Mouse (Mus musculus) hindbrain, postnatal 0 days (tissue): Measurements from ENCODE around the gene Zfp933. TPM values are rescaled to one million over a fixed set of nuclear protein-coding genes. Genes with fewer than 3 reads are reported as not detected.
"Not testable (repeated sequence)": the region's sequence is repeated elsewhere in the genome, so short reads cannot be mapped to it uniquely, and the experiment has no call there.

Experiments used
- ATAC-seq: fragments of 200-750 bp; cut with Nextera tagmentation; 2 replicates; pipeline ENCODE4 v1.8.0; 2017; ENCODE audit warnings: mild to moderate bottlenecking, moderate TSS enrichment, moderate library complexity
- DNase-seq: peaks from one replicate; pipeline ENCODE4 v3.0.0-alpha.2; 2015; ENCODE audit warnings: low spot score
- H3K27ac ChIP-seq: fragments of 300-500 bp; sonication (generic); 2 replicates; pipeline ENCODE4 v1.5.1; 2014; ENCODE audit warnings: mild to moderate bottlenecking
- H3K27me3 ChIP-seq: fragments of 300-500 bp; sonication (generic); 2 replicates; pipeline ENCODE4 v1.6.1; 2014; ENCODE audit warnings: low read length, mixed read lengths; ENCODE audit not compliant: insufficient read depth
- H3K36me3 ChIP-seq: fragments of 300-500 bp; sonication (generic); 2 replicates; pipeline ENCODE4 v1.6.1; 2014; ENCODE audit warnings: low read length, mixed read lengths; ENCODE audit not compliant: insufficient read depth
- H3K4me1 ChIP-seq: fragments of 300-500 bp; sonication (generic); 2 replicates; pipeline ENCODE4 v1.6.1; 2014; ENCODE audit warnings: antibody characterized with exemption, low read length, mixed read lengths; ENCODE audit not compliant: insufficient read depth
- H3K4me2 ChIP-seq: fragments of 300-500 bp; sonication (generic); 2 replicates; pipeline ENCODE4 v1.6.1; 2014; ENCODE audit warnings: low read depth, mild to moderate bottlenecking, low read length, moderate library complexity, mixed read lengths
- H3K4me3 ChIP-seq: fragments of 300-500 bp; sonication (generic); 2 replicates; pipeline ENCODE4 v1.5.1; 2014; ENCODE audit warnings: low read length
- H3K9ac ChIP-seq: fragments of 300-500 bp; sonication (generic); replicated peaks from 2 replicates; pipeline ENCODE4 v1.6.1; 2014; ENCODE audit warnings: mild to moderate bottlenecking, low read length, moderate library complexity, mixed read lengths
- H3K9me3 ChIP-seq: fragments of 300-500 bp; sonication (generic); 2 replicates; pipeline ENCODE4 v1.6.1; 2016; ENCODE audit warnings: low read length, mixed read lengths
- WGBS: fragments of 180-500 bp; shearing (Covaris S2); extraction: QIAGEN DNeasy Blood & Tissue Kit; methylation state at CpG from one replicate; pipeline ENCODE4 v1.1.7; 2014; 5-methylcytosine and 5-hydroxymethylcytosine counted together
- polyA plus RNA-seq: library from polyadenylated mRNA; unstranded; fragments of >200 nt; fragmentation: Nextera tagmentation; extraction: Ambion mirVana; gene quantifications from 2 replicates; pipeline ENCODE4 v1.2.1, GENCODE M21; 2015
- total RNA-seq: library from RNA; depleted of rRNA; stranded (reverse); fragments of >200 nt; gene quantifications from 2 replicates; pipeline ENCODE4 v1.2.3, GENCODE M21; 2014; rRNA removed

Zfp933 gene
- total and polyA plus RNA-seq, 2 experiments from 2014 or later, result 3.1 to 8.1 TPM

- H3K27me3 ChIP-seq, H3K4me2 ChIP-seq, H3K9me3 ChIP-seq, H3K36me3 ChIP-seq, H3K27ac ChIP-seq, H3K4me3 ChIP-seq, H3K4me1 ChIP-seq, H3K9ac ChIP-seq, DNase-seq, ATAC-seq: not testable (repeated sequence)
- WGBS, result 95% methylated on average over 1 of the region's 3 CpGs
Measured at GRCm38 (mm10) chr4:147794026-147794665, 54.0 kb downstream of the Zfp933 start.

DNA sequence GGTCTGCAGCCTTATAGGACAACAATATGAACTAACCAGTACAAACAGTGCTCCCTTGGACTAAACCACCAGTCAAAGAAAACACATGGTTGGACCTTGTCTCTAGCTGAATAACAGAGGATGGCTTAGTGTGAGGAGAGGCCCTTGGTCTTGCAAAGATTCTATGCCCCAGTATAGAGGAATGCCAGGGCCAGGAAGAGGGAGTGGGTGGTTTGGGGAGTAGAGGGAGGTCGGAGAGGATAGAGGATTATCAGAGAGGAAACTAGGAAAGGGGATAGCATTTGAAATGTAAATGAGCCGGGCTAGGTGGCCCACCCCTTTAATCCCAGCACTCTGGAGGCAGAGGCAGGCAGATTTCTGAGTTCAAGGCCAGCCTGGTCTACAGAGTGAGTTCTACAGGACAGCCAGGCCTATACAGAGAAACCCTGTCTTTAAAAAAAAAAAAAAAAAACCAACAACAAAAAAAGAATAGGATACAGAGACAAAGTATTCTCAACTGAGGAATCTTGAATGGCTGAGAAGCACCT, 54.7 kb downstream of the Zfp933 start:
- not testable (repeated sequence) for H3K36me3 ChIP-seq, H3K4me3 ChIP-seq, H3K9ac ChIP-seq, H3K4me2 ChIP-seq, DNase-seq, H3K27ac ChIP-seq, H3K4me1 ChIP-seq, ATAC-seq, H3K27me3 ChIP-seq
- WGBS, result 65% methylated on average over 2 of the region's 2 CpGs
- H3K9me3 ChIP-seq, result peaks cover 12% of the 10 kb centered on the region

GRCm38 (mm10) chr4:147791729-147792128, 56.4 kb downstream of the Zfp933 start:
- DNase-seq, H3K4me2 ChIP-seq, H3K9ac ChIP-seq, H3K27me3 ChIP-seq, ATAC-seq, H3K4me3 ChIP-seq, H3K27ac ChIP-seq, H3K36me3 ChIP-seq, H3K4me1 ChIP-seq: not testable (repeated sequence)
- peaks cover 16% of the 10 kb centered on the region for H3K9me3 ChIP-seq

Other genes starting within 250 kb of the Zfp933 start
- 1.4 and 1.5 TPM in 2 replicates for gene Zfp979, start 205.9 kb downstream of the Zfp933 start, total RNA-seq
- 2.7 and 2.8 TPM in 2 replicates for gene Zfp979, start 205.9 kb downstream of the Zfp933 start, polyA plus RNA-seq
- not detected in 2 replicates for gene Zfp534, start 145.8 kb downstream of the Zfp933 start, total RNA-seq
- not detected in 2 replicates for gene Zfp534, start 145.8 kb downstream of the Zfp933 start, polyA plus RNA-seq
- gene Zfp984, start 38.6 kb downstream of the Zfp933 start, total RNA-seq, result 1.5 and 1.9 TPM in 2 replicates
- 3.4 TPM in 2 replicates for gene Zfp984, start 38.6 kb downstream of the Zfp933 start, polyA plus RNA-seq
- gene Miip, start 20.4 kb upstream of the Zfp933 start, total RNA-seq, result 33.5 and 34.3 TPM in 2 replicates
- 35.1 and 36.0 TPM in 2 replicates for gene Miip, start 20.4 kb upstream of the Zfp933 start, polyA plus RNA-seq
- 3.2 and 5.6 TPM in 2 replicates for gene Fv1, start 20.6 kb upstream of the Zfp933 start, total RNA-seq
- 3.7 and 4.3 TPM in 2 replicates for gene Fv1, start 20.6 kb upstream of the Zfp933 start, polyA plus RNA-seq
- gene Mfn2, start 56.3 kb upstream of the Zfp933 start, total RNA-seq, result 86.1 and 88.6 TPM in 2 replicates
- 84.9 and 86.8 TPM in 2 replicates for gene Mfn2, start 56.3 kb upstream of the Zfp933 start, polyA plus RNA-seq
- 30.0 and 46.2 TPM in 2 replicates for gene Plod1, start 88.4 kb upstream of the Zfp933 start, total RNA-seq
- 22.6 and 22.8 TPM in 2 replicates for gene Plod1, start 88.4 kb upstream of the Zfp933 start, polyA plus RNA-seq
- 62.9 and 70.9 TPM in 2 replicates for gene 2510039O18Rik, start 92.5 kb upstream of the Zfp933 start, total RNA-seq
- gene 2510039O18Rik, start 92.5 kb upstream of the Zfp933 start, polyA plus RNA-seq, result 10.3 and 11.0 TPM in 2 replicates
- gene Nppb, start 137.4 kb upstream of the Zfp933 start, total RNA-seq, result 1.3 TPM in 1 of 2 replicates, not detected in the other
- 0.19 and 0.72 TPM in 2 replicates for gene Nppb, start 137.4 kb upstream of the Zfp933 start, polyA plus RNA-seq
- 0.58 and 1.8 TPM in 2 replicates for gene Nppa, start 152.4 kb upstream of the Zfp933 start, total RNA-seq
- 2.0 and 2.6 TPM in 2 replicates for gene Nppa, start 152.4 kb upstream of the Zfp933 start, polyA plus RNA-seq
- gene Clcn6, start 190.5 kb upstream of the Zfp933 start, total RNA-seq, result 58.6 and 60.7 TPM in 2 replicates
- 22.0 and 24.4 TPM in 2 replicates for gene Clcn6, start 190.5 kb upstream of the Zfp933 start, polyA plus RNA-seq
- gene Mthfr, start 190.7 kb upstream of the Zfp933 start, total RNA-seq, result 46.0 and 52.4 TPM in 2 replicates
- gene Mthfr, start 190.7 kb upstream of the Zfp933 start, polyA plus RNA-seq, result 9.3 and 10.6 TPM in 2 replicates
- gene Agtrap, start 239.7 kb upstream of the Zfp933 start, total RNA-seq, result 6.2 and 7.6 TPM in 2 replicates
- gene Agtrap, start 239.7 kb upstream of the Zfp933 start, polyA plus RNA-seq, result 9.9 and 10.4 TPM in 2 replicates